Mouse (Mus musculus) frontal cortex, postnatal 25 days (tissue): ENCODE data around the gene Dhdds.

Experiments
- DNase-seq, 2 experiments: peaks; one replicate each; pipeline ENCODE4 v3.0.0; 2022; ENCODE audit warnings: low spot score in 2 of 2

Gene Dhdds

GRCm38 (mm10) chr4:133956358-133956757 lies 44.4 kb downstream of the Dhdds start:
- no peak for DNase-seq

GRCm38 (mm10) chr4:133946736-133947135 lies 54.0 kb downstream of the Dhdds start:
- DNase-seq = no peak

GRCm38 (mm10) chr4:133943791-133944190 lies 56.9 kb downstream of the Dhdds start:
- DNase-seq = no peak

GRCm38 (mm10) chr4:133942679-133943078 lies 58.0 kb downstream of the Dhdds start:
- DNase-seq = no peak

- no peak for DNase-seq
Observed at GRCm38 (mm10) chr4:133941576-133941975, 59.1 kb downstream of the Dhdds start.

- DNase-seq = no peak
Observed at GRCm38 (mm10) chr4:133940386-133941260, 60.1 kb downstream of the Dhdds start.

- no peak for DNase-seq
Observed at GRCm38 (mm10) chr4:133938077-133938476, 62.6 kb downstream of the Dhdds start.

- DNase-seq = no peak
Observed at GRCm38 (mm10) chr4:133931785-133932184, 68.9 kb downstream of the Dhdds start.

GRCm38 (mm10) chr4:133931349-133931748 lies 69.4 kb downstream of the Dhdds start:
- DNase-seq = no peak

- no peak for DNase-seq
Observed at GRCm38 (mm10) chr4:133929278-133929670, 71.4 kb downstream of the Dhdds start.

- DNase-seq = no peak
Observed at GRCm38 (mm10) chr4:133928576-133929277, 72.0 kb downstream of the Dhdds start.

GRCm38 (mm10) chr4:133925204-133925603 lies 75.5 kb downstream of the Dhdds start:
- DNase-seq = no peak

- DNase-seq = no peak
Observed at GRCm38 (mm10) chr4:133923743-133924142, 77.0 kb downstream of the Dhdds start.
